Mouse (Mus musculus) thymus, adult 18-20 months (tissue): Measurements from ENCODE around the gene Tcf12.

ENCODE experiments used
- DNase-seq, 2 experiments: peaks; one replicate each; pipeline ENCODE4 v3.0.0; 2022; ENCODE audit warnings: mixed read lengths in 2 of 2

Tcf12 gene

DNA sequence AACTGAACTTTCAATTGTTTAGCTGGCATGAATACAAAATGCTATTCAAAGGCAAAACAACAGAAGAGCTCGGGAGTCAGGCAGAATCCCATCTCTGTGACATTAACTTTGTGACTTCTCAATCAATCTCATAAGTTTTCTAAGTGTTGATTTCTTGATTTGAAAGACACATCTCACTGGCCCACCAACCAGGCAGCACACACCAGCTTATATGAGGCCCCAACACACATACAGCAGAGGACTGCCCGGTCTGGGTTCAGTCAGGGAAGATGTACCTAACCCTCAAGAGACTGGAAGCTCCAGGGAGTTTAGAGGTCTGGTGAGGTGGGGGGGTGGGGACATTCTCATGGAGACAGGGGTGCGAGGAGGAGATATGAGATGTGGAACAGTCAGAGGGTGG is 132.8 kb downstream of the Tcf12 start:
- no peak for DNase-seq

- DNase-seq, result no peak
These were observed 135.6 kb downstream of the Tcf12 start for GRCm38 (mm10) chr9:71976034-71976433.

DNA sequence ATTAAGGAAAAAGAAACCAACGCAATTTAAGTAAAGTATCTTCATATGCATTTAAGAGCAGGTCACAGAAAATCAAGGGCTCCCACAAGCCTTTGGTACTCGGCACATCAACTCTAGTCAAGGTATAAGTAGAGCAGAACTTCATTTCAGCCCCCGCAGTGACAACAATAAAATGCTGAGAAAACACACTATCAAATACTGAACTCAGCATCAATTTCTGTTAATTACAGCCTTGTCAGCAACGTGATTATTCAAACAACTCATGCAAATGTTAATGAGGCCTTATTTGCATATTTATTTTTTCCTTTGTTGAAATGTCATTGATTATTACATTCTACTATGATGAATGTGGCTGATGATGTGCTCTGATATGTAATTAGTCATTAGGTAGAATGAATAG is 136.5 kb downstream of the Tcf12 start:
- DNase-seq, result no peak

GRCm38 (mm10) chr9:71974541-71974959 is 137.1 kb downstream of the Tcf12 start:
- no peak for DNase-seq

DNA sequence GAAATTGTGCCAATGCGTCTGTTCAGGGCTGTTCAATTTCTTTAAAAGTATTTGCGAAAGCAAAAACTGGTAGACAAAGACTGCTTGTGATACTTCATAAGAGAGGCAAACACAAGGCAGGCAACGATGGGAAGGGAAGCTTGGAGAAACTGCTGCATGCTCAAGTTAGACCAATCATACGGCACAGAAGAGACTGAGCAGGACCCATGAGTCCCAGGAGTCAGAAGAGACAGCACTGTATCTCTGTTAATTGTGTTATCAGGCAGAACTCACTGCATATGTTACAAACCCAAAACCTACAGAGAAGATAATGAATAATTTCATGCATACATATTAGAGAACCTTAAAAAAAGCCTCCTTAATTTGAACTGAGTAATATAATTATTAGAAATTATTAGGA is 147.6 kb downstream of the Tcf12 start:
- no peak for DNase-seq

GRCm38 (mm10) chr9:71960026-71960396 is 151.7 kb downstream of the Tcf12 start:
- DNase-seq, result no peak

DNA sequence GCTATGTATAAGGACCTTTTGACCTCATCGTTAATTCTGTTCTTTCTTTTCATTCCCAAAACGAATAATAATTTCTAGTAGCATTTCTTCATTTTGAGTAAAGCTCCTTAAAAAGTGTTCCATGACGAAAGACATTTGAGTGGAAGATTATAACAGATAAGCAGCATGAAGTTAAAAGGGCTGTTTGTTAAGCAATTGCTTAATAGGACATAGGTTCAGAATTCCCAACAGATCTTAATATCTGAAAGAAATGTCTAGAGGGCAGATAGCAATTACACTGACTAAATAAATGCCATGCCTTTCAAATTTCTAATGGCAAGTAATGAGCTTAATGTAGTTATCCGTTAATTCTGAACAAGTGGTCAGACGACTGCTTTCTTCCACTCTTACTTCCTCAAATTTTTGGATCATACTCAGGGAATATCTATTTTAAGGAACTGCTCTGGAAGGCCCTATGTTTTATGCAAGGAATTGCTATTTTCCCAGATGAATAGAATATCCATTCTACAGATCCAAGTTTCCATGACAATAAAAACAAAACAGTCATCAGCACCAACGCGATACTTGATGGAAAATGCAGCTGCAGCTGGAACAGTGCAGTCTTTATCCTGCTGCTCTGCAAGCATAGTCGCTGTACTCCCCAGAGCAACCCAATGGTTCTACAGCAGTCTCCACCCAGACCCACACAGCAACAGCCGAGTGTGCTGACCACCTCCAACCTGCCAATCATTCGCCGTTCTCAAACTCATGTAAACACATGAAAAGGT is 152.2 kb downstream of the Tcf12 start:
- no peak for DNase-seq

DNA sequence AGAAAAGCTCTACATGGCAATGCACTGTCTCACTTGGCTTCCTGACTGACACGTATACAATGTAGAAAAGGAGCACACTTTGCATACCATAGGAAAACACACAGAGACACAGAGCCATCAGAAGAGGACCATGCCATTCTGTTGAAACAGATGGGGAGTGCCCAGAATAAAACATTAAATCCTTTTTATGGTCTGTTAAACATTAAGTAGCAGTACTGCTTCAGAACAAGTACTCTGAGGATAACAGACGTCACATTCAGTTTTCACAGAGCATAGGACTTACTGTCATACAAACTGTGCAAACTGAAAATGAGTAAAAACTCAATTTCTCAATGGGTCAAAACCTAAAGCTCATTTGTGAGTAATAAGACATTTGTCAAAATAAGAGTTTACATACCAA is 158.5 kb downstream of the Tcf12 start:
- no peak for DNase-seq

DNA sequence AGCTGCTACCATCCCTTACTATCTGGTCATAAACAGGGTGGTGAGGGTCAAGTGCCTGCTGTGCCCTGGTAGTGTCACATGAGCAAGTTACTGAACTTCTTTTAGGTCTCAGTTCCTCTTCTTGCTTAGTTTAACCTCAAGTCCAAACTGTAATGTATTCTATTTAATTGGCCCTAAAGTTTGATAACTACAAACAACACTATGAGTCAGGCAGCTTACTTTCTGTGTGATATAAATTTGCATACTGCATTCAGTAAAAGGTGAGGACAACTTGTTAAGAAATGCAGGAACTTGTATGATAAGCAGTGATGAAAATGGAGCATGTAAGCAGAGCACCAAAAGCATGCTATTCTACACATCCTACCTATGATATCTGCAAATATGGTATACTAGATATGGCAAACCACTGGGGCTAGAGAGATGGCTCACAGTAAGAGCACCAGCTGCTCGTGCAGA is 159.0 kb downstream of the Tcf12 start:
- DNase-seq, result no peak

DNA sequence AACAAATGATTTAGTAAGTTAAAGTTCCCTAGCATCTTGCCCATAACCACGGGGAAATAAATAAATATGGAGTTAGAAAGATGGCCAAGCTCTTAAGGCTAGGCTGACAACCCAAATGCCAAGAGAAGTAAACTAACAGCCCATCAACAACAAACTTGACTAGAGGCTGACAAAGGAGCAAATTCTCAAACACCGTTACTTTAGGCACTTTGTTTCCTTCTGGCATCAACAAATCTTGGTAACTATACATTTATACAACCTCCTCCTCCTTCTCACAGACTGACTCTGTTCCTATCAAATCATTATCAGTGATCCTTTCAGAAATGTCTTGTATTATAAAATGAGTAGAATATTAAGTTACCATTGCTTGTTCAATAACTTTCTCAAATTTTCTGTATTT is 159.7 kb downstream of the Tcf12 start:
- DNase-seq, result no peak

- DNase-seq, result no peak
These were observed 160.3 kb downstream of the Tcf12 start for GRCm38 (mm10) chr9:71951341-71951740.

DNA sequence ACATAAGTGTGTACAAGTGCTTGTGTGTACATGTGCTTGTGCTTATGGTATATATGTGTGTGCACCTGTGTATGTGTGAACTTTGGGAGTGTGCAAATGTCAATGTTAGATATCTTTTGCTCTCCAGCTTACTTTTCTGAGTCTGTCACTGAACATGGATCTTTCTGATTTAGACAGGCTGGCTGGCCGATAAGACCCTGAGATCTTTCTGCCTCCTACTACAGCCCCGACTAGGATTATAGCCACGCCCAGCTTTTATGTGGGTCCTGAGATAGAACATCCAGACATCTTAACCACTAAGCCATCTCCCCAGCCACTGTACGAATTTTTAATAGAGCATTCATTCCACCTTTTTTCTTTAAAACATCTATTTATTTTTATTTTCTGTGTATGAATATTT is 166.9 kb downstream of the Tcf12 start:
- no peak for DNase-seq

DNA sequence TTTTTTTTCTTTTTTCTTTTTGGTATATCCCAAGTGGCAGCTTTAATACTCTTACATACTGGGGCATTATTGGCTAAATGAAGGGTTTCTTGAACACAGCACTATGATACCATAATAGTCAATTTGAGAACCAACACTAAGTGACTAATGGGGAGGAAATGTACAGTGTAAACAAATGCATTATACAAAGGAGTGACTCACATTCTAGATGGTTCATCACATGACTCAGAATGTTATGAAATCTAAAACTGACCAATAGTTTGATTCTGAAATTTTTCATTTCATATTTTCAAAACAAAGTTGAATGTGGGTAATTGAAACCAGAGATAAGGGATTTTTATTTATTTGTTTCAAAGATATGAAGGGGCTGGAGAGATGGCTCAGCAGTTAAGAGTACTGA is 169.2 kb downstream of the Tcf12 start:
- DNase-seq, result no peak

DNA sequence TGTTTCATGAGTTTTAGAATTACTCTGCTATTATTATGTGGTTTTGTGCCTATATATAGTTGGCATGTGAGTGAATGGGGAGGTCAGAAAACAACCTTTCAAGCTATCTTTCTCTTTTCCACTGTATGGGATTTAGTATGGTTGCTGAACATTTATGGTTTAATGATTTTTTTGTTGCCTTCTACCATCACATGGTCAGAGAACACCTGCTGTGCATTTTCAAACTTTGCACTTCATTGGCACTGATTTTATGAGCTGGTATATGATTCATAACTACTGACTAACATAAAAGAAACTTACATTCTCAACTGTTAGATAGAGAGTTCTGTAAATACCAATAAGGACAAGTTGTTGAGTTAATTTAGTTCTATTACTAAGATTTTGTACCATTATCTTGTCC is 171.7 kb downstream of the Tcf12 start:
- no peak for DNase-seq

DNA sequence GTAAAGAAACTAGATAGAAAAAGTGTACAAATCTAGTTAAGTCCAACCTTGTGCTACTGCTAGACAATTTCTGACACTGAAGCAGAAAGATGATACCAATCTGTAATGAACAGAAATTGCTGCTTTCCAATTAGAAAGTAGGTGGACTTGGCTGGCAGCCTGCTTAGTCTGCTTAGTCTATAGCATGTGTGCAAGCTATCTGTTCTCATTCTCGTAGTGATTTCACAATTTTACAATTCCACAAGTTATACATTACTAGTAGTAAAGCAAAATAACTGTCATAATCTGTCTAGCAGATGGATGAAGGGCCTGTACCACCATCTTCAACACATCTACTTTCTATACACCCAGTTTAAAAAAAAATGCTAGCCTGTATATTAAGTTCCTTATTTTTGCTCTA is 175.5 kb downstream of the Tcf12 start:
- DNase-seq, result no peak

- no peak for DNase-seq
These were observed 176.8 kb downstream of the Tcf12 start for GRCm38 (mm10) chr9:71934833-71935232.

- no peak for DNase-seq
These were observed 179.7 kb downstream of the Tcf12 start for GRCm38 (mm10) chr9:71931965-71932364.

GRCm38 (mm10) chr9:71931358-71931715 is 180.3 kb downstream of the Tcf12 start:
- DNase-seq, result no peak

DNA sequence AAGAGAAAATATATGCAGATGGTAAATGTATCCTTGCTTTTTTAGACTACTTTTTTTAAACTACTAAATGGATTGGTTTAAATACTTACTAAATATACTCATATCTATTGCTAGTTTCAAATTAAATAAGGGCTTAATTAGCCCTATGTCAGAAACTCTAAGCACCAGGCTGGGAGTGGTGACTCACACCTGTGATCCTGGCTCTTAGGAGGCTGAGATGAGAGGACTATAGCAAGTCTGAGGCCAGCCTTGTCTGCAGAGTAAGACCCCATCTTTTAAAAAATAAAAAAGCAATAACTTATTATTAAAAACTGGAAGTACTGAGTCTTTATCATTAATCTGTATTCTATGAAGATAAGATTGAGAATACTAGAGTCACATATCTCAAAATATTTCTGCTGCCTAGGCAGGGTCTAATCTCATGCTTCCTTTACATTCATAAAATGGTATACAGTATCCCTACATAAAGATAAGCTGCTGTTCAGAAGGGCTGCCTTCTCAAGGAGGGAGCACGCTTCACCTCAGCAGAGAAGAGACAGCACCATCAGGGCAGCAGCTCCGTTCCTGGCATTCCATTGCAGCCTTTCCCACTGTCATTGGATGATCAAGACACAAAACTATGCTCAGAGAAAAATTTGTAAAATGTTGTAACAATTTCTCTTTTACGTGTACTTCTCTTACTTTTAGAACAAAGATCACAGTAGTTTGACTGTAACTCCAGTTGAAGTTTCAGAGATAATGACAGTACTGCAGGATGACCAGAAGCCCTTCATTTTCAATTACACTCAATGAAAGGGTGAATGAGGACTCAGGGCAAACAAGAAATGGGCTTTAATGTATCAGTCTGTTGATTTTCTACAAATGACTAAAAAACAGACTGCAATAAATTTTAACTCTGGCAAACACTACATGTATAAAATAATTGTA is 181.0 kb downstream of the Tcf12 start:
- no peak for DNase-seq

DNA sequence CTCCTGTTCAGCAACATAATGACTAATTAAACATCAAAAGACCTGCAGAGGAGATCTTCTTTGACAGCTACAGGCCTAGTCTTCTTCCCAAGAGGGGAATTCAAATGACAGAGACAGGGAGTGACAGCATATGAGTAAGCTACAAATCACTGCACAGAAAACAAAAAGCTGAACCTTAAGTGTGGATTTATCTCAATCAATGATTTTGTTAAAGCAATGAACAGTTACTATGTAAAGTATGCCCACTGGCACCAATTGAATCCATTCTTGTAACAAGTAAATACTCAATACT is 195.1 kb downstream of the Tcf12 start:
- DNase-seq, result no peak

GRCm38 (mm10) chr9:71915871-71916661 is 195.6 kb downstream of the Tcf12 start:
- DNase-seq, result no peak

- DNase-seq, result no peak
These were observed 205.1 kb downstream of the Tcf12 start for GRCm38 (mm10) chr9:71906522-71906921.

DNA sequence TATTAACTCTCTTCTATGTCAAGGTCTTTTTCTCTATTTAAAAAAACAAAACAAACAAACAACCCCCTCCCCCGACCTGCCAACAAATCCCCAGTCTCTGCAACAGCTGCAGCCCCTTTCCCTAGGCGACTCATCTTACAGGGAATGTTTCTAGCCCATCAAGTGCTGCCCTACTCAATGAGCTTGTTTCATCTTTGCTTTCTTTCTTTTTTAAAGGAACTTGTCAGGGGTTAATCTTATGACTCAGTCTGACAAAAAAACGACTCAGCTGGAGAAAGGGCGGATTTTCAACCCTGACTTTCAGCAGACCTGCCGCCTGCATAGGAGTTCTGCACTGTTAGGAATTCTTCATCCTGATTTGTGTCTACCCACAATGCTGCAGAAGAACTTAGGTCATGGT is 212.8 kb downstream of the Tcf12 start:
- DNase-seq, result no peak

DNA sequence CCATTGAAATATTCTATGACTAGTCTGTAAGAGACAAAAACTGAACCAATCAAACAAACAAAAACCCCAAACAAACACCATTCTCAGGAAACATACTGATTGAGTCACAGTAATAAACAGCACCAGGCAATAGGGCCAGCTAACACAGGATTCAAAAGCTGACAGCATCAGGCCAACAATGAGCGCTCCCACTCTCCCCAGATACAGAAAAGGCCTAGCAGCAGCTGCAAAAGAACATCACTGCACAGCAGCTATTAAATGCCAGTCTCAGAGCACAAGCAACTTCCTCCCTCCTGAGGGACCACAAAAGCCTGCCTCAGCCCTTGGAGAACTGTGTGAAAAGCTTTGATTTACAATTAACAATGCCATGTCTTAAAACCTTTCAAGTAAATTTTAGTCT is 214.3 kb downstream of the Tcf12 start:
- DNase-seq, result no peak
